Mouse (Mus musculus) ZHBTc4 (cell line): ENCODE results near the gene Trpm5.

Source experiments
- DNase-seq: peaks from one replicate; pipeline ENCODE4 v3.0.0-alpha.2; 2011; ENCODE audit warnings: low read depth, low spot score

Trpm5 gene

DNA sequence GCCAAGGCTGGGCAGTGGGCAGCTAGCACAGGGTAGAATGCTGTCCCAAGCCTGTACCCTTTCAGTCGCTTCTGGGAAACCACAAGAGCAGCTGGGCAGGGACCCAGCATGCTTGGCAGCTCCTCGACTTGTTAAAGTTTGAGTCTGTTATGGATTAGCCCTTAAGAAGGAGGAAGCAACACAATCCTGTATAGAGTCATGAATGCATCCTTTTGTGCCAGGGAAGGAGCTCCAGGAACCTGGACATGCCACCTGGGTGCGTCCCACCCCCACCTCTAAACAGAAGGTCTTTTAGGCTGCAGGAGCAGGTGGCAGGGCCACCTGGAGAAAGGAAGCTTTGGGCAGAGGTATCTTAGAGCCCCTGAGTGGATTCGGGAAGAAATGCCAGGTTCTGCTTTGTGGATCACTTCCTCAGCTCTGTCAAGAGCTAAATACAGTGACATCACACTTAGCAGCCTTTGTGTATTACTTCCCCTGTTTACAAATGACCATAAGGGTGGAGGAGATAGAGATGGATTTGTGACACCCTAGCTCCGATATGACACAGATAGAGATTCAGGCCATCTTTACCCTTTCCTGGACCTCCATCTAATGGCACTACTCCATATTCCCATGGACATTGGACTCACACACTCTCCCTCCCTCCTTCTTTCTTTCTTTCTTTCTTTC, 35.1 kb downstream of the Trpm5 start:
- no peak for DNase-seq

DNA sequence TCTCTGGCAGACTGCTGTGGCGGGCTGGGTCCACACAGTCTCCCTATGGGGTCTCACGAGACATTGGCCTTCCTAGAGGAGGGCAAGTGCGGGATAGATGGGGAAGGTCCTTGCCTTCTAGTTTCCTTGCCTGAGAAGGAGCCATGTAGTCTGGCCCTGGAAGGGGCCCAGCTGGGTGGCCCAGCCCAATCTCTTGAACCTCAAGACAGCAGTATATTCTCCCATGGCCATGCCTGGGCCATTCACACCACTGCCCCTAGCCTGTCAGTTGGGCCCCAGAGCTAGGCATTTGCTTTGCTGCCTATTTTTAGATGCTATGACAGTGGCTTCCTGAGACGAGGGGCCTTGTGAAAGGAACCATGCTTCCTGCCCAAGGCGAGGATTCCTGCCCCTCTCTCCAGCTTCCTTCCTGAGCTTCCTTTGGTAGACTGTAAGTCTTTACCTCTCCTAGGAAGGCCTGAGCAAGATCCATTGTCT, 36.2 kb downstream of the Trpm5 start:
- no peak for DNase-seq

DNA sequence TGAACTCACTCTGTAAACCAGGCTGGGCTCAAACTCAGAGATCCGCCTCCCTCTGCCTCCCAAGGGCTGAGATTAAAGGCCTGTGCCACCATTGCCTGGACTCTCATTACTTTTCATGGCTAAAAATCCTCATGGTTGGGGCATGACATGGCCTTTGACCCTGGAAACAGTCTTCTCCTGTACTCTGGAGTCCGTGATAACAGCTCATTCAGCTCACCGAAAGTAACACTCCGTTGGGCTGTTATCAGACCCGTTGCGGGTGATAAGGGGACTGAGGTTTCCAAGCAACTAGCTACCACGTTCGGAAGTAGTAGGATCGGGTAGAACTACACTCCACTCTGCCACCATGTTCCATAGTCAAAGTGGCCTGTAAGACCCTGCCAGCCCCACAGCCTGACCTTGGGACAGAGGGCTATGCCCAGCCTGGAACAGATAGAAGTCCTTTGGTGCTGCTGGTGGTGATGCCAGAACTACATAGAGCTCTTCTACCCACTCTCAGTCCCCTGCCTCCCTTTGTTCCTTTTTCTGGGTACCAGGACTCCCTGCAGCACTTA, 36.7 kb downstream of the Trpm5 start:
- no peak for DNase-seq

DNA sequence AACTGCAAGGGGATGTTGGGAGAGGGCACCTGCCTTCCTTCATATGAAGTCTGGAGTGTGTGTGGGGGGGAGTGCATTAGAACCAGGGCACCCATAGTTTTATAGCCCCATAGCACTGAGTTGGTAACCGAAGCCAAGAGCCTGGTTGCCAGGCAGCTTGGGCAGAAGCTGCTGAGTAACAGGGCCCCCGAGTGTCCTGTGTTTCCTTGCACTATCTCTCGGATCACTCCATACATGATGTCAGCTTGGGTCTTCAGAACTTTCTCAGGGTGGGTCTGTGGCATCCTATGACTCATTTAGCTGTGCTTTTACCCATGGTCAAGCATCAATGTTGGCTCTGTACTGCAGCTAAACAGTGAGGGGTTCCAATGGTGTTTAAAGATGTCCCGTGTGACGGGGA, 37.4 kb downstream of the Trpm5 start:
- no peak for DNase-seq

DNA sequence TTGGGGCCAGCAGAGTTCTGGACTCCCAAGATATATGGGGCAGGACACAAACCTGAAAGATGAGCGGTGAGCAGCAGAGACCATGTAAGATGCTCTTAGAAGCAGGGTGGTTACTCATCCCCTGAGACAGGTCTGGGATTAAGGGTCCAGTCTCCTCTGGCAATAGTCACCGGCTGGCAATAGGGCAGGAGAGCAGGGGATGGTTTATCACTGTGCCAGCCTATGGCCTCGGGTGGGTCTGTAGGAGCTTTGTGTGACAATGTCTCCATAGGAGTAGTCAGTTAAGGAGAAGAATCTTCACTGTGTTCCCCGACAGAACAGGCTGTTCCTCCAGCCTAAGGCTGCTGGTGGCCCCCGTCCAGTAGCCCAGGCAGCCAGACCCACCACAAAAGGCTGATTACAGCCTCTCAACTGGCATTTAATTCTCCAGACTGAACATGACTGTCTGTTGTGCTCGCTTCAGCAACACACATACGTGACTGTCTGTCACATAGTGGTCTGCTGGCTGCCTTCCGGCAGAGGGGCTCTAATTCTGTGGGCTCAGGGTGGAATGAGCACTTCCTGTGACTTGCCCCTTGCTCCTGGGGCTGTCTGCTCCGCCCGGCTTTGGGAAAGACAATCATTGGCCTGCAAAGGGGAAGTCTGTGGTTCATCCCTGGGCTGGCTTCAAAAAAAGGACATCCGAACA, 38.8 kb downstream of the Trpm5 start:
- DNase-seq: no peak

DNA sequence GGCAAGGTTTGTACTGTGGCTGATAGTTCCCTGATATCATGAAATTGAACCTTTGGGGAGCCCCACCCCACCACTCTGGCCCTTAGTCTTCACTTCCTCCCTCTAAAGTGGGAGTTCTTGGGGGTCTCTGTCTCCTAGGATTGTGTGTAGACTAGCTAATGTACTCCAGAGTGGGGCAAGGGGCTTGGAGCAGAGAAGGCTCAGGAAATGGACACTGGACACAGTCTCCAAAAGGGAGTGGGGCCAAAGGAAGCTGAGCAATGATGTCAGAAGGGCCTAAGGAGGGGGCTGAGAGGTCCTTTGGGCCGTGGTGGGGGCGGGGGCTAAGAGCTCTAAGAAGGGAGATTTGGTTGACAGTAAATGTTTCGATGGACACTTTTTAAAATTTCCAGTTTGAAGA, 39.4 kb downstream of the Trpm5 start:
- no peak for DNase-seq

DNA sequence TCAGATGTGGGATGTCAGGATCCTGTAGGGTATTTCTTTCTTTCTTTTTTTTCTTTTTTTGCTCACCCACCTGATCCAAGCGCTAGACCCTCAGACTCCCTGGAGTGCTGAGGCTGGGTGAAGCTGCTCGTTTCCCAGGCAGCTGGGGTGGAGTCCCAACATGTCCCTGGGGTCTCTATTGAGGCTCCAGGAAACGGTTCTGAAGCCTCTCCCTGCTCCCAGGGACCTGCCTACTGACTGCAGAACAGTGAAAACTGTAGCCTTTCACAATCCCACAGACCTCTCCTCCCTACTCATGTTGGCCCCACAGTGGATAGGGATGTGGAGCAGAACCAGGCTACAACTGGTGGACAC, 39.9 kb downstream of the Trpm5 start:
- peak; percentile 51 for DNase-seq

DNA sequence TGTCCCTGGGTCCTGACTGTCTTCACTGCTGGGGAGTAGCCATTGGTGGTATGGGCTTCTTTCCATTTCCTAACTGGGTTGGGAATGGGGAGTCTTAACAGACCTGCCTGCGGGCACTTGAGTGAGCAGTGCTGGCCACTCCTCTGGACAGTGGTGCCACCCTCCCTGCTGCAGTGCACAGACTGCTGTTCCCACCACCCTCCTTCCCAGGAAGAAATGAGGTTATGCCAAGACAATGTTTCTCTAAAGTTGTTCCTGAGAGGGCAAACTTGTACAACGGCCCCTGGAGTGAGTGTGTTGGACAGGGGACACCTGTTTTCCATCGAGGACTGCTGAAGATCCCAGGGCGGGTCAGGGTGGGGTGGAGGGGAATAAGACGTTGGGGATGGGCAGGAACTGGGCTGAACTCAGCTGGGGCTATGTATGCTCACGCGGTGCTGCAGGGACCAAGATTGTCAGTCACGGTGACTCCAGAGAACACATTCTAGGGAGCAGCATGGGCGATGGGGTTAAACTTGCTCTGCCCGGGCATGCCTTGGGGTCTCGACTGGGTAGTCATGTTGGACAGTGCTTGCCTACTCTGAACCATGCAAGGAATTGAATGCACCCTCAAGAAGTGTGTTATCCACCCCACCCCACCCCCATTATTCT, 40.4 kb downstream of the Trpm5 start:
- peak; percentile 69 for DNase-seq

DNA sequence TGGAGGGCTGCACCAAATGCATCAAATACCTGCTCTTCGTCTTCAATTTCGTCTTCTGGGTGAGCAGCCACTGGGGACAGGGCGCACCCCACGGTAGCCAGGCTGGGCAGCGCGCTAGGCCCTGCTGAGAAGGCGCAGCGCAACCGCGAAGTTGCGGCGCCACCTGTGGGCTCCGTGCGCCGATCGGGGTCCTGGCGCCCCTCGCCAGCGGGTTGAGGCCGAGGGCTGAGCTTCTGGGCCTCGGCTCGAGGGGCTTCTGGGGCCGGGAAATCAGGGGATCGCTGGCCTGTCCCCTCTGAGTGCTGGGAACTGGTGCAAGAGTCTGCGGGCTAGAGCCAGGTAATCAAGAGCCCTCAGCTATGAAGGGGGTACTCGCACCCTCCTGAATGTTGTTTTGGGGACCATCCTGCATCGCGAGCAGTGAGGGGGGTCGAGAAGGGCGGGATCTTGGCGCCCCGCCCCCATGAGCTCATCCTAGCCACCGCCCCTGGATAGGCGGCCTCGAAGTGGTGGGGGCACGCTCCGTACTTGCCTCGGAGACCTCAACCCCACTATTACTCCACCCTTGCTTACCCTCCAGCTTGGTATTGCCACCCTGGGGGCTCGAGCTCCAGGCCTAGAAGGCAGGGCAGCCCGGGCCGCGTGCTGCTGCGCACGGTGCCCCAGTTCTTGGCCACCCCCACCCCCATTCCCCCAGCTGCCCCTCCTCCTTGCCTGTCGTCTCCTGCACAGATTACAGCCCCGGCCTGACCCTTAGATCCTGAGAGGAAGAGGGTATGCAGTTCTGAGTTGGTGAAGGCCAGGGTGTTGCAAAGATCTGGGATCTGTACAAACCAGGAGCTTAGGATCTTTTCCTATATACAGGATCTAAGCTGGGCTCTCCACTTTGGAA, 41.2 kb downstream of the Trpm5 start:
- DNase-seq: peak; percentile 67

DNA sequence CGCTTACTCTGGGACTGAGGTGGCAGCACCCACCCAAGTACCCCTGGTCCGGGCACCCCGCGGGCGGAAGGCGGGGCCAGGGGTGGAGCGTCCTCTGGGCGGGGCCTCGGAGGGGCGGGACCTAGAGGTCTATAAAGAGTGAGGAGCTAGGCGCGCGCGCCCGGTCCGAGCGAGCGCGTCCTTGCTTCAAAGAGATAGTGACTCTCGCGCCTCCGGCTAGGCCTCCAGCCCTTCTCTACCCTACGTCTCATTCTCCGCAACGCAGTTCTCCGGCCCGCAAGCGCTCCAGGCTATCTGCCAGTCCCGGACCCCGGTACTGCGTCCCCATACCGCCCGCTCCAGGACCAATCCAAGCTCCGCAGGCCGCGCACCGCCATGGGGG, 41.8 kb downstream of the Trpm5 start, which contains the start of gene Cd81:
Cd81 (plus strand) TSS at position 114 of the 382 bp plus-strand sequence.
- peak; percentile 93 for DNase-seq

DNA sequence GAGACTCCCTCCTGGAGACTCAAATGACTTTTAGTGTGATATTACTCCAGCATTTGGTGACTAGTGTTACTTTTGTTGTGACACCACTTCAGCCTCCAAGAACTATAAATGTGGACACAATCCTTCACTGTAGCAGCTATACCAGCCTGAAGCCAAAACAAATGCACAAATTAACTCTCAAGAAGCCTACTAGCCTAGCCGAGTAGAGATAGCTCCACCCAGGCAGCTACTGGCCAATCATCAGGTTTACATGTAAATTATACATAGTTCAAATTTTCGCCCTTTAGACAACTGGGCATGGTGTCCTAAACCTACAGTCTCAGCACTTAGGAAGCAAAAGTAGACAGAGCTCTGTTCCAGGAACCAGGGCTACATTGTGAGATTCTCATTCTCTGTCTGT, 43.1 kb downstream of the Trpm5 start:
- no peak for DNase-seq

DNA sequence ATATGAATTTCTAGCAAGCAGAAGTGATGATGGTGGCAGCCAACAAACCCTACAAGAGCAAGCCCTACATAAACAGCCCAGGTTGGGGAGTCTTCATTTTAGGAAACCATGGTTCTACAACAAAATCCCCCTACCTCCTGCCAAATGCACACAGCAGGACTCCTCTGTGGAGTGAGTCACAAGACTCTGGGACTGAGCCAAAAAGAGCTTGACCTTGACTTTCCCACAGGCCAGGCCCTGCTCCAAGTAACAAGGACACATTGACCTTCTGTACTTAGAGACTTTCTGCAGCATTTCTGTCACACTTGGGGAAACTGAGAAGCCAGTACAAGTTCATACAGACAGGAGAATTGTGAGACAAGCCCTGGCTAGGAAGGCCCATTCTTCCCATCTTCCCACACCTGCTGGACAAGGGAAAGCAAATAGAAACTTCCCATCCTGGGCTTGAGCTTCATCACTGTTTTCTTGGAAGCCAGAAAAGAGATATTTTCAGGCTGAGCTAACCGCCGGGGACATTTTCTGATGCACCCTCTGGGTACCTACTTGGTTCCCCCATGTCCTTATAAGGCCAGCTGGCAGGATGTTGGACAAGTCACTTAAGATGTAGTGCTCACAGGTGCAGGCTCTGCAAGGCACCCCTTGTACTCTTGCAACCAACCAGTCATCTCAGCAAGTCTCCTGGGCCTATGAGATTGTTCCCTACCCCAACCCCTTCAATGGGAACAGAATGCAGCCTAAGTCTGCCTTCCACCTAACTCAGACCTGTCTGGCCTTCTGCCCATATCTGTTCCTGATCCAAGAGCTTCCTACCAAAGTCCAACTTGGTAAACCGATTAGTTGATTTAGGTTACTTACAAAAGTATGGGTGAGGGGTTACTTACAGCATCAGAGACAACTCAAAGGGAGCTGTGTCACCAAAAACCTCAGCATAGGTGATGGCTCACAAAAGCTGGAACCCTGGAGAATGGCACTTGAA, 44.3 kb downstream of the Trpm5 start:
- peak; percentile 71 for DNase-seq

DNA sequence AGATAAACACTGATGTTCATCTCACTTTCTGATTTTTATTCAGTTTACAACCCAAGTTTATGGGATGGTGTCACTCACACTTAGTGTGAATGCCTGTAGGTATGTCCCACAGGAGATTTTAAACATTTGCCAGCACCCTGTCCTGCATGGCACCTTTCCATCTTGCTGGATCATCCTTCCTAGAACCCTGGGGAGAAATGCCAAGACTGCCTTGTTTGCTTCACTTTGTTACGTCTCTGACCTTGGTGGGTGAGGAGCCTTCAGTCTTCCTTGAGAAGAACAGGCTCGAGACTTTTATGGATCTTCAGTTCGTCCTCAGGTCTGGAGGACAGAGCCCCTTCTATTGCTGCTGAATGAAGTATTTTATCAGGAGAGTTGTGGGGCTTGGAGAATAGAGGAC, 45.1 kb downstream of the Trpm5 start:
- DNase-seq: no peak

DNA sequence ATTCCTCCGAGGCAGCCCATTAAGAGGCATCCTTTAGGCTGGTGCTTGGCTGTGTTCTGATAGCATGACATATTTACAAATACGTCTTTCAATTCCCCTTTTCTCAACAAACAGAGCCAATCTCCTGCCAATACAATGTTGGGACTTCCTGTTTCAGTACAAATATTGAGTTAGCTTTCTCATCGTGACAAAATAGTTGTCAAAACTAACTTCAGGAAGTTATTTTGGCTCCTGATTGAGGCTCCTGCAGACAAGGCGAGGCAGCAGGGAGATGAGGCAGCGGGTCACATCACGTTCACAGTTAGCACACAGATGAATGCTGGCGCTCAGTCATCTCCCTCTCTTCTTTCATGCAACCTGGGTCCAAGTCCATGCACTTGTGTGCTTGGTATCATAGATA, 48.1 kb downstream of the Trpm5 start:
- no peak for DNase-seq

DNA sequence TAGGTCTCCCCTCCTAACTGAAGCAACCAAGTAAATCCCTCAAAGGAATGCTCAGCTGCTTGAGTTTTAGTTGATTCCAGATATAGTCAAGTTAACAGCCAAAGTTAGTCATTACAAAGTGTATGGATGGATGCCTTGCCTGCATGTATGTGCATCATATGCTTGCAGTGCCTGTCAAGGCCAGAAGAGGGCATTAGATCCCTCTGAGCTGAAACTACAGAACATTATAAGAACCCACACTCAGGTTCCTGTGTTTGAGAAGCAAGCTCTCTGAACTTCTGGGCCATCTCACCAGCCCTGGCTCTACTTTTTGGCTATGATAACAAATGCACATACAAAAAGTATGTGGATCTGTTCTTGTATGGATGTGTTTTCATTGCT, 49.6 kb downstream of the Trpm5 start:
- DNase-seq: peak; percentile 78

DNA sequence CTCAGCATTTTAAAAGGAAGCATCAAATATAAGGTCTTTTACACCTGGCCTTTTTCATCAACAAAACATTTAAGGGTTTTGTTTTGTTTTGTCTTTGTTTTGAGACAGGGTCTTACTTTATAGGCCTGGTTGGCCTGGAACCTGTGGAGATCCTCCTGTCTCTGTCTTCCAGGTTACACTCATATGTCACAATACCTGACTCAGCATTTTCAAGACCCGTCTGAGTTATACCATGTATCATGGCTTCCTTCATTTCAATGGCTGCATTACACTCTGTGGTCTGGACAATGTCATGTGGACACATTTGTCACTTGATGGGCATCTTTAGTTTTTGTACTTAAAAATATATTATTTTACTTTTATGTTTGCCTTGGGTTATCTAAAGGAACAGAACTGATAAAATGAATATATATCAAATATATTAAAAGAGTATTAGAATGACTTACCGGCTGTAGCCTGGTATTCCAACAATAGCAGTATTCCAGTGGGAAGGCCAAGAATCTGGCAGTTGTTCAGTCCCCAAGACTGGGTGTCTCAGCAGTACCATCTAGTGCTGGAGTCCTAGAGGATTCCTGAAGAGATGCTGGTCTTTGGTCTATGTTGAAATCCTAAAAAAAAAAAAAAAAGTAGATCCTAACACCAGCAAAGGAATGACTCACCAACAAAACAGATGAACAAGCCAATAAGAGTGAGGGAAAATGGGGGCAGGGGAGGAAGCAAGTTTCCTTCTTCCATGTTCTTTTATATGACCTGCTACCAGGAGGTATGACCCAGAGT, 50.2 kb downstream of the Trpm5 start:
- no peak for DNase-seq

DNA sequence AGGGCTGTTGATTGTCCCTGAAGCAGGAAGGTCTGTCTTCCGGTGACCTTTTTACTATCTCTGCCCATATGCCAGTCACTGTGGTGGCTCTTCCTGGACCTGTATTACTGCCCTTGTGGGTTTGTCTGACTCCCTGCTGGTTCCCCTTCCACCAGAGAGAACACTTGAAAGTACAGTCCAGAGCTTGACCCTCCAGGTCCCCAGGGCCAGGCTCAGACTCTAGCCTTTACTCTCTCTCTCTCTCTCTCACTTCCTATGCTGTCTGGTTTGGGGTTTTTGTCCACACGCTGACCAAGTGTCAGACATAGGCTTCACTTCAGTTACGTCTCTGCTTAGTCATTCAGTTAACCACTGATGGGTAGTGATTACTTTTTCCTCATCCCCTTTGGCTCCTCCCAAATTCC, 51.5 kb downstream of the Trpm5 start:
- no peak for DNase-seq

DNA sequence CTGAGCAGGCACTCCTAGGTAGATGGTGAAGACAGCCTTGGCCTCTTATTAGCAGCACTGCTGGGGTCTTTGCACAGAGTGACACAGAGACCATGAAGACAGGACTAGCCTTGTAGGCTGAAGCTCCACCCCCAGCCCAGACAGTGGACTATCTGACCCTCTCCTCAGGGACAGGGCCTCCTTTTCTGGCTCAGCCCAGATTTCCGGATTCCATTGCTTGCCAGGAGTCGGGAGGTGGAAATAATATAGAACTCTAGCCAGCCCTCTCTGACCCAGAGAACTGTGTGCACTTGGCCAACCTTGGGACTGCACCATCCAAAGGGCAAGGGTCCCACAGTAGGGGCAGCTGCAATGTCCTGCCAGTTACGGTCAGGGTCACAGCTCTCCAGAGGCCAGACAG, 52.4 kb downstream of the Trpm5 start:
- DNase-seq: no peak

DNA sequence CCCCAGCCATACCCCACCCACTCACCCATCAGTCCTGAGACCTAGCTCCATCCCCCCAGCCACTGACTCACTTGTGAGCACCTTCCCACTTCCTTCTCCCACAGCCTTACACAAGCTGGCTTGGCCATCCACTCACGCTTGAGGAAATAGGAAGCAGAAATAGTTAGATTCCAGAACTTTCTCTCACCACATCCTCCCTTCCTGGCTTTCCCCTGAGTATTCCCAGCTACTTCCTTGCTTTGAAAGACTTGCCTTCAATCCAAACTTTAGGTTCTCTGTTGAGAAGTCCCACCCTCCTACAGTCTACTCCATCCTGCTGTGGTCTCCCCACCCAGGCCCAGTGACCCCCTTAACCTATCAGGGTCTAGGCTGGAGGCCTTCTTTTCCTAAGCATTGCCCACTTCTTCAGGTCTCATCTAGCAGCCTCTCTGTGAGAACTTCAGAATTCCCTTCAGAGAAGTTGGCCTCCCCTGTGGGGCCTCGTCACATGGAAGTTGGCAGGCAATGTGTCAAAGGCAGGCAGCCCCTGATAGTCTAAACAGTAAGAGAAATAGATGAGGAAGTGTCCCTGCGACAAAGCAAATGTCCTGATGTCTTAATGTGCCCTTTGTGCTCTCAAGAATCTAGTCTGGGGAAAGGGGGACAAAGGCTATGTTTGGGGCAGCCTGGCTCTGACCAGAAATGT, 53.2 kb downstream of the Trpm5 start:
- no peak for DNase-seq
